Mouse (Mus musculus): ENCODE measurements around the gene Lsm12. TPM values are rescaled to one million over a fixed set of nuclear protein-coding genes. Genes with fewer than 3 reads are reported as not detected.

The Lsm12 gene
- polyA plus RNA-seq, 1 experiment, result 124 TPM

DNA sequence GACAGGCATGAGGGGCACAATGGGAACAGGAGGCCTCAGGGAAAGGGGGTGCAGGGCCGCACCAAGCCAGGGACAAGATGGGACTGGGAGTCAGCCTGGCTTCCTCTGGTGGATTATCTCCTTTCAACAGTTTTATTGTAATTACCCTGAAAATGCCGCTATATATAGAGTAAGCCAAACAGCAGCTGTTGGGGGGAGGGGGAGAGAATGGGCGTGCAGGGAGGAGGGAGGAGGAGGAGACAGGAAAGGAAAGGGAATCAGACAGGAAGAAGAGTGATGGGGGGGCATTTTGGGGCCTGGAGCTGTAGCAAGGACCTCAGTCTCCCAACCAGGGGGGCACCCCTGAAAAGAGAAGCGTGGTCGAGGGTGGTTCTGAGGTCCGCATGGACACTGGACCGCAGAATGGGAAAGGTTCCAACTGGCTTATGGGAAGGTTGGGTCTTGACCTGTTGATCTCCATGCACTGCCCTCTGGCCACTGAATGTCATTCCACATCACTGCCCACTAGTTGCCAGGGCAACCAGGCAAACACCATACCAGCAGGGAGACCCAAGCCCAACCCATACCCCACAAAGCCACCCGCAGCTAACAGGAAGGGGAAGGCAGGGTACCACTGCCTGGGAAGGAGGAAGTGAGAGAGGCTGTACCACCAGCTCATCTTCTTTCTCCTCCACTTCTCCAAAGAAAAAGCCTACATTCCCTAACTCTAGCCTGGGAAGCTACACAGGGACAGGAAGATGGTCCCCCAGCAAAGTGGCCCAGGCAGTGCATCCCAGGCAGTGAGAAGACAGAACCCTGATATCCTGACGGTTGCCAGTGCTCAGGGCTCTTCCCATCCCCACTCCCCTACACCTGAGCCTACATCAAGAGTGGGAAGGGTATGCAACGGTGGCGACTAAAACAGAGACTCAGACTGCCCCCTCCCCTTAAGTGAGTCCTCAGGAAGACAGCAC, 23.0 kb upstream of the Lsm12 start:
- H3K4me3 ChIP-seq (ENCODE audit: insufficient read depth, low read length), result no peak overlapping the region
- peaks cover 11% of the 10 kb centered on the region; the same call in 1 of the 2 replicates for H3K4me1 ChIP-seq (ENCODE audit: control insufficient read depth, insufficient read depth, low read length)
- TF ChIP-seq POLR2A (IDR thresholded peaks at IDR 0.05; ENCODE audit: low read depth, low read length), result no peak
- TF ChIP-seq CTCF (IDR thresholded peaks at IDR 0.05; ENCODE audit: borderline replicate concordance, insufficient read depth, low read length), result no peak
- H3K27ac ChIP-seq (ENCODE audit: insufficient read depth, low read length), result no peak overlapping the region

DNA sequence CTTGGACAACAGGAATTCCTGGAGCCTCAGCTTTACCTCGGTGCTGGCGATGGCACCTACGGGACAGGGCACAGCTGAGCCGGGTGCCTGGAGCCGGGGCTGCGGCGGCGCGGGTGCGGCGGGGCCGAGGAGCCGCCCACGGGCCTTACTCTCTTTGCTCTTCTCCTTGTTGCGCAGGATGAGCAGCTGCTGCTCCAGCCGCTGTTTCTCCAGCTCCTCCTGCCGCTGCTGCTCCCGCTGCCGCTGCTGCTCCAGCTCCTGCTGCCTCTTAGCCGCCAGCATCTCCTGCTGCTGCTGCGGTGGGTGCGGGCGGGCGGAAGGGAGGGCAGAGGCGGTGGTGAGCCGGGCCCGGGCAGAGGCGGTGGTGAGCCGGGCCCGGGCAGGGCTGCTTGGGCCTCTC, 21.4 kb upstream of the Lsm12 start:
- Histone ChIP-seq H3K4me3 (ENCODE audit: insufficient read depth, low read length) (no peak overlapping the region), H3K27ac (ENCODE audit: insufficient read depth, low read length) (no peak overlapping the region), H3K4me1 (ENCODE audit: control insufficient read depth, insufficient read depth, low read length) (peaks cover 17% of the 10 kb centered on the region)
- no peak for TF ChIP-seq POLR2A (IDR thresholded peaks at IDR 0.05; ENCODE audit: low read depth, low read length)

DNA sequence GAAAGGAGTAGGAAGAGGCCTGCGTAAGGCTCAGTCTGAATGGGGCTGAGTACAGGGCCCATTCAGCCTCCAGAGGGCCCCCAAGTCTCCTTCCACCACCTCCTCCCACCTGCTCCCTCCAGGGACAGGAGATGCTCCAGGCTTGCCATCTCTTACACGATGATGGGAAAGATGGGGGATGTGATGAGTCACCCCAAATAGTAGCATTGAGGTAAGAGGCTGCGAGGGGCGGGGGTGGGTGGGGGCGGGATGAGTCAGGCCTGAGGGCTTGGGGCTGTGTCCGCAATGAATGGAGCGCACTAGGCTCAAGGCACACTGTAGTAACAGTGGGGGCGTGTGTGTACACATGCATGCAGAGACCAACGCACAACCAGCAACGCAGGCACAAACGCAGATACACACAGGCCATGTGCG, 16.3 kb upstream of the Lsm12 start:
- H3K4me3 ChIP-seq (ENCODE audit: insufficient read depth, low read length), result no peak overlapping the region

DNA sequence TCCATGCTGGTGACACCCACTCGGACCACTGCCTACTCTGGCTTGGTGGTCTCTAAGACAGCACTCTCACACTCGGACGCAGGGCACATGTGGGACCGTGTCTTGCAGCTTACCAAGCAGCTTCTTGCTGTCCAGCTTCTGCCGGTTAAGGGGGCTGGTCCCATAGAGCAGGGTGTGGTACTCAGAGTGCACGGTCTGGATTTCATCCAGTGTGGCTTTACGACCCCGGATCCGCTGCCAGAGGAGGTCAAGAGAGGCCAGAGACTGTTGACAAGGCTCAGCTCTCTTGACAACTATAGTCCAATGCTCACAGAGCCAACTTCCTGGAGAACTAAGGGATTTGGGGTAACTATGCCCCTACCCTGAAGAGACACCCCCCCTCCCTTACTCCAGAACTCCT, 14.8 kb upstream of the Lsm12 start:
- H3K4me3 ChIP-seq (ENCODE audit: insufficient read depth, low read length), result no peak overlapping the region
- no peak for TF ChIP-seq POLR2A (IDR thresholded peaks at IDR 0.05; ENCODE audit: low read depth, low read length)
- no peak for TF ChIP-seq CTCF (IDR thresholded peaks at IDR 0.05; ENCODE audit: borderline replicate concordance, insufficient read depth, low read length)
- no peak overlapping the region for H3K27ac ChIP-seq (ENCODE audit: insufficient read depth, low read length)
- H3K4me1 ChIP-seq (ENCODE audit: control insufficient read depth, insufficient read depth, low read length), result peaks cover 6% of the 10 kb centered on the region

More for the DNA sequence above, 16.3 kb upstream of the Lsm12 start:
- TF ChIP-seq CTCF (IDR thresholded peaks at IDR 0.05; ENCODE audit: borderline replicate concordance, insufficient read depth, low read length) (peak; percentile 32; the same call in 1 of the 2 replicates), POLR2A (IDR thresholded peaks at IDR 0.05; ENCODE audit: low read depth, low read length) (no peak)
- no peak overlapping the region for H3K27ac ChIP-seq (ENCODE audit: insufficient read depth, low read length)
- H3K4me1 ChIP-seq (ENCODE audit: control insufficient read depth, insufficient read depth, low read length), result peaks cover 6% of the 10 kb centered on the region

DNA sequence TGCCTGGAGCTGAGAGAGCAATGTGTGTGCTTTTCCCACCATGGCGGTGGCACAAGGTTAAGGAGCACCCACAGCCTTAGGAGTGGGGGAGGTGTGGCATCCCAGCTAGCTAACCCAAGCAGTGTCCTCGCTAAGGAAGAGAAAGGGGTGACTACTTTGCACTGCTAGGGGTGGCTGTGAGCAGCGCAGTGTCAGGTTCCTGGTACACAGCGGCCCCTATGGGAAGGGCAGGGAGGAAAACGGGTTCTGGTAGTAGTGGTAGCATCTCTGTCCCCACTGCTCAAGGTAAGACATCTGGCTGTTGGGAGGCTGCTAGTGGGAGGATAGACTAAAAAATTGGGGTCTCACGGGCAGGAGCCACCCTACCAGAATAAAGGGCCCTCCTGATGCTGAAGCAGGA, 13.1 kb upstream of the Lsm12 start:
- Histone ChIP-seq H3K4me3 (ENCODE audit: insufficient read depth, low read length) (no peak overlapping the region), H3K27ac (ENCODE audit: insufficient read depth, low read length) (no peak overlapping the region), H3K4me1 (ENCODE audit: control insufficient read depth, insufficient read depth, low read length) (peaks cover 6% of the 10 kb centered on the region)
- TF ChIP-seq CTCF (IDR thresholded peaks at IDR 0.05; ENCODE audit: borderline replicate concordance, insufficient read depth, low read length) (0 out of 2 replicates have a peak, but pooled peaks have one; percentile 11), POLR2A (IDR thresholded peaks at IDR 0.05; ENCODE audit: low read depth, low read length) (no peak)

DNA sequence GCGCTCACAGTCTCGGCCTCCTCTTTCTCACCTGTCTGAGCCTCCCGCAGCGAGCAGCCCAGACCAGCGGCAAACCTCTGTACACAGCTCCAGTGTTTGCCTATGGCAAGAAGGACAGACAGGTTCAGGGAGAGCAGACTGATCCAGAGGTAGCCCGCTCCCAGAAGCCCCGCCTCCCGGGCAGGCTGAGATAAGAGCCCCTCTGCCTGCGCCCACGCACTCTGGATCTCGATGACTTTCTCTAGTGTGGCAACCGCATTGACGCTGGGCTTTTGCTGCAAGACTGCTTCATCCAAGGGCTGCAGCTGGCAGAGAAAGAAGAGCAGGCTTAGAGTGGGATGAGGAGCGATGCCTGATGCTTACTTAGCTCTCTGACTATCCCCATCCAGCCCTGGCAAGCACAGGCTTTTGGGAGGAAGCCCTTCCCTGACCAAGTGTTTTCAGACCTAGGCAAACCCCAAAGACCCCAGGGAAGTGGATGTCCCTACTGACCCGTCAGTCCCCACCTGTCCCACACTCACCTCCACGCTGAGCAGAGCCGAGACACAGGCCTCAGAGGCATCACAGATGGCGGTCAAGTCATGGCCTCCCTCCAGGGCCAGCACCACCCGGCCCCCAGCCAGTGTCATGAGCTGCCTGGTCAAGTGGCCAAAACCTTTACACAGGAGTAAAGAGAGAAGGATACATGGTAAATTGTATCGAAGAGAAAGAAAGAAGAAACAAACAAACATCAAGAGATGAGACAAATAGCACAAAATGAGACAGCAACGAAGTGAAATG, 11.1 kb upstream of the Lsm12 start:
- H3K4me1 ChIP-seq (ENCODE audit: control insufficient read depth, insufficient read depth, low read length), result no peaks in the 10 kb centered on the region
- H3K4me3 ChIP-seq (ENCODE audit: insufficient read depth, low read length), result no peak overlapping the region
- no peak overlapping the region for H3K27ac ChIP-seq (ENCODE audit: insufficient read depth, low read length)
- TF ChIP-seq CTCF (IDR thresholded peaks at IDR 0.05; ENCODE audit: borderline replicate concordance, insufficient read depth, low read length) (no peak), POLR2A (IDR thresholded peaks at IDR 0.05; ENCODE audit: low read depth, low read length) (no peak)

- H3K4me3 ChIP-seq (ENCODE audit: insufficient read depth, low read length), result no peak overlapping the region
- TF ChIP-seq CTCF (IDR thresholded peaks at IDR 0.05; ENCODE audit: borderline replicate concordance, insufficient read depth, low read length) (no peak), POLR2A (IDR thresholded peaks at IDR 0.05; ENCODE audit: low read depth, low read length) (no peak)
These were observed 8.8 kb upstream of the Lsm12 start for GRCm38 (mm10) chr11:102193657-102194440.

DNA sequence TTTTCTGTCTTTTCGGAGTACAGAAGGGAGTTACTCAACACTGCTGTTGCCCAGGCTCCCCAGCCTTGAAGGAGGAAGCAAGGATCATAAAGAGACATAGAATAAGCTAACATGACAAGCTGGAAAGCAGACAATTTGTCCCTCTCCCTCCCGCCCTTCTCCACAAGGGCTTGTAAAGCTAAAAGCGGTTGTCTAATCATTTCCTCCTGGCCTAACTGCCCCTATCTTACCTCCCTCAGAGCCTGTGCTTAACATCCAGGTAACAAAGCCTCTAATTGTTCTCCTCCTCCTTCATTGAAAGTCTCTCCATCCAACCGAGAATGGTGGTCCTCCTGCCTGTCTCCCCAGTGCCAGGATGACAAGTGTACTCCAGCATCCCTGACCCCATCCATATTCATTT, 5.8 kb upstream of the Lsm12 start:
- H3K4me3 ChIP-seq (ENCODE audit: insufficient read depth, low read length), result peak overlapping the region; percentile 14; the same call in 1 of the 2 replicates
- H3K27ac ChIP-seq (ENCODE audit: insufficient read depth, low read length), result 0 out of 2 replicates have a peak overlapping the region, but pooled peaks have one; percentile 73
- H3K4me1 ChIP-seq (ENCODE audit: control insufficient read depth, insufficient read depth, low read length), result peaks cover 3% of the 10 kb centered on the region; the same call in 1 of the 2 replicates
- no peak for TF ChIP-seq POLR2A (IDR thresholded peaks at IDR 0.05; ENCODE audit: low read depth, low read length)
- TF ChIP-seq CTCF (IDR thresholded peaks at IDR 0.05; ENCODE audit: borderline replicate concordance, insufficient read depth, low read length), result no peak

More at GRCm38 (mm10) chr11:102193657-102194440, 8.8 kb upstream of the Lsm12 start:
- Histone ChIP-seq H3K4me1 (ENCODE audit: control insufficient read depth, insufficient read depth, low read length) (peaks cover 3% of the 10 kb centered on the region; the same call in 1 of the 2 replicates), H3K27ac (ENCODE audit: insufficient read depth, low read length) (no peak overlapping the region)

All from embryonic fibroblast, embryonic 13.5 days (primary cell).